Mouse (Mus musculus) hindbrain, embryonic 14.5 days (tissue): Measurements from ENCODE around the gene Gtf2e1. TPM values are rescaled to one million over a fixed set of nuclear protein-coding genes. Genes with fewer than 3 reads are reported as not detected.
A peak's percentile ranks its signal among the peaks of the same experiment; 100 is the strongest.

ENCODE experiments used
- ATAC-seq: fragments of 200-750 bp; cut with Nextera tagmentation; 2 replicates; pipeline ENCODE4 v1.8.0; 2017; ENCODE audit warnings: moderate number of reproducible peaks, mild to moderate bottlenecking, moderate TSS enrichment, moderate library complexity; ENCODE audit not compliant: low FRiP score
- DNase-seq: peaks from one replicate; pipeline ENCODE4 v3.0.0-alpha.2; 2015; ENCODE audit warnings: low spot score
- H3K27ac ChIP-seq: fragments of 300-500 bp; sonication (generic); 2 replicates; pipeline ENCODE4 v1.5.1; 2014; ENCODE audit warnings: mild to moderate bottlenecking, moderate library complexity
- H3K27me3 ChIP-seq: fragments of 300-500 bp; sonication (generic); 2 replicates; pipeline ENCODE4 v1.6.1; 2014; ENCODE audit warnings: mild to moderate bottlenecking, low read length, mixed read lengths; ENCODE audit not compliant: control insufficient read depth, insufficient read depth
- H3K36me3 ChIP-seq: fragments of 300-500 bp; sonication (generic); replicated peaks from 2 replicates; pipeline ENCODE4 v1.6.1; 2014; ENCODE audit not compliant: control insufficient read depth, insufficient read depth
- H3K4me1 ChIP-seq: fragments of 300-500 bp; sonication (generic); replicated peaks from 2 replicates; pipeline ENCODE4 v1.6.1; 2014; ENCODE audit warnings: antibody characterized with exemption, low read length, mixed read lengths; ENCODE audit not compliant: control insufficient read depth, insufficient read depth
- H3K4me2 ChIP-seq: fragments of 300-500 bp; sonication (generic); replicated peaks from 2 replicates; pipeline ENCODE4 v1.6.1; 2014; ENCODE audit warnings: mild to moderate bottlenecking, moderate library complexity
- H3K4me3 ChIP-seq: fragments of 300-500 bp; sonication (generic); replicated peaks from 2 replicates; pipeline ENCODE4 v1.5.1; 2014; ENCODE audit warnings: mild to moderate bottlenecking, low read length
- H3K9ac ChIP-seq: fragments of 300-500 bp; sonication (generic); 2 replicates; pipeline ENCODE4 v1.6.1; 2014
- H3K9me3 ChIP-seq: fragments of 300-500 bp; sonication (generic); 2 replicates; pipeline ENCODE4 v1.6.1; 2016; ENCODE audit warnings: low read length; ENCODE audit not compliant: control insufficient read depth
- WGBS: fragments of 180-500 bp; shearing (Covaris S2); extraction: QIAGEN DNeasy Blood & Tissue Kit; methylation state at CpG from one replicate; pipeline ENCODE4 v1.1.7; 2014; 5-methylcytosine and 5-hydroxymethylcytosine counted together
- polyA plus RNA-seq: library from polyadenylated mRNA; unstranded; fragments of >200 nt; fragmentation: Nextera tagmentation; extraction: Ambion mirVana; gene quantifications from 2 replicates; pipeline ENCODE4 v1.2.1, GENCODE M21; 2014

The Gtf2e1 gene
- 29.0 and 33.4 TPM in 2 replicates for polyA plus RNA-seq

DNA sequence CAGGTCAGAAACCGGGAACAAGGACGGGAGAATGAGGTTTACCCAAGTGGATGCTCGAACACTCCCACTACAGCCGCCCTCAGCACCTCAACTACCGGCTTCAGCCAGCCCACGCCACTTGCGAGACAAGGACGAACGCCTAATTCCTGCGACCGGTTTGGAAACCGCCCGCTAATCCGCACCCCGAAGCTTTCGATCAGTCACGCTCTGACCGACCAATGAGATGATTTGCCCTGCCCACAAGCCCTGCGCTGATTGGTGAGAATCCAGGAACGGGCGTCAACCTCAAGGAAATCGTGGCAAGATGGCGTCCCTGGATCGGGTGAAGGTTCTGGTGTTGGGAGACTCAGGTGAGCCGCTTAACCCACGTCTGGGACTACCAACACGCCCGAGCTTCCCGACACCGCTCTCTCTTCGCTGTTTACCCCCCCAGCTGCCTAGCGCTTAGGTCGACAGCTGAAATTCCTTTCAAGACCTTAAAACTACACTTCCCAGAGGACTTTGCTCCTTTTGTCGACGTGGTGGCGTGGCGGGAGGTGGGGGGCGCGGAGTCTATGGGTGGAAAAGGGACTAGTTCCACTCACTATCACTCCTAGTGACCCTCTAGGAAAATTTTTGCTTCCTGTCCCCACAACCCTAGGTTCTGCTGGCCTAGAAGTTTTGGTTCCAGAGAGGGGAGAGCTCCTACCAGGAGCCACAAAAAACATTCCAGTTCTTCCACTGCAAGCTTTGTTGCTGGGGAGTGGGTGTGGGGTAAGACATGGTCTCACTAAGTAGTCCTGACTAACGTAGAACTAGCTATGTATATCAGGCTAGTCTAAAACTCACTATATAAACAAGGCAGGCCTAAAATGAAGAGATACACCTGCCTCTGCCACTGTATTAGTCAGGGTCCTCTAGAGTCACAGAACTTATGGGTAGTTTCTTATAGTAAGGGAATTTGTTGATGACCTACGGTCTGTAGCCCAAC, at the start of gene Gtf2e1, which contains the start of gene Rabl3:
TSS of gene Gtf2e1 (minus strand) at position 179 of the 970 bp plus-strand sequence.
TSS of gene Rabl3 (plus strand) at position 275 of the 970 bp plus-strand sequence.
- Histone ChIP-seq H3K4me3 (peak within 1 kb of the TSS; percentile 91), H3K4me1 (peaks cover 17% of the 10 kb centered on the region), H3K9ac (peak within 1 kb of the TSS; percentile 94), H3K27me3 (no peaks in the 10 kb centered on the region), H3K27ac (peak within 1 kb of the TSS; percentile 93), H3K9me3 (no peaks in the 10 kb centered on the region), H3K36me3 (peaks cover 12% of the 10 kb centered on the region), H3K4me2 (peak within 1 kb of the TSS; percentile 82)
- peak; percentile 99 for DNase-seq
- WGBS, result 2% methylated on average over 41 of the region's 41 CpGs
- peak; percentile 99 for ATAC-seq

DNA sequence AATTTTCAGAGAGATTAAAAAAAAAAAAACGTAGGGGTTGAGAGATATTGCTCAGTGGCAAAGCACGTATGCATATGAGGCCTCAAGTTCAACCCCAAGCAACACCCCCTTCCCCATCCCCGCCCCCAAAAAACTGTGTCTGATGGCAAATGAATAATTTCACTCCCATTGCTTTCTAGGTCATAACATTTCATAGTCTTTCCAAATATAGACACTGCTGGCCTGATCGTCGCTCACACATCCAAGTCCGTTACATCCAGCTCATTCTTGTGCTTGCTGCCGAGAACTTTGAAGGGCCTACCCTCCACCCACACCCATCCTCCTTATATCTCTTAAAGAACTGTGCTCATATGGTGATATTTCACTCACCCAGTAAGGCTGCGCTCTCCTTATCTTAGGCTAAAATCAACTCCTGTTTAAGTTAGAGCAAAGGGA, 45.6 kb upstream of the Gtf2e1 start:
- no peaks in the 10 kb centered on the region for H3K9me3 ChIP-seq
- 0 out of 2 replicates have a peak, but pooled peaks have one; percentile 23 for ATAC-seq
- no peak overlapping the region for H3K4me3 ChIP-seq
- H3K4me1 ChIP-seq, result peaks cover 18% of the 10 kb centered on the region
- H3K36me3 ChIP-seq, result no peaks in the 10 kb centered on the region
- H3K4me2 ChIP-seq, result peak overlapping the region; percentile 51; the same call in 1 of the 2 replicates
- H3K27me3 ChIP-seq, result no peaks in the 10 kb centered on the region
- H3K27ac ChIP-seq, result peak overlapping the region; percentile 92
- DNase-seq, result no peak
- WGBS, result 35% methylated on average over 8 of the region's 8 CpGs
- no peak overlapping the region for H3K9ac ChIP-seq

DNA sequence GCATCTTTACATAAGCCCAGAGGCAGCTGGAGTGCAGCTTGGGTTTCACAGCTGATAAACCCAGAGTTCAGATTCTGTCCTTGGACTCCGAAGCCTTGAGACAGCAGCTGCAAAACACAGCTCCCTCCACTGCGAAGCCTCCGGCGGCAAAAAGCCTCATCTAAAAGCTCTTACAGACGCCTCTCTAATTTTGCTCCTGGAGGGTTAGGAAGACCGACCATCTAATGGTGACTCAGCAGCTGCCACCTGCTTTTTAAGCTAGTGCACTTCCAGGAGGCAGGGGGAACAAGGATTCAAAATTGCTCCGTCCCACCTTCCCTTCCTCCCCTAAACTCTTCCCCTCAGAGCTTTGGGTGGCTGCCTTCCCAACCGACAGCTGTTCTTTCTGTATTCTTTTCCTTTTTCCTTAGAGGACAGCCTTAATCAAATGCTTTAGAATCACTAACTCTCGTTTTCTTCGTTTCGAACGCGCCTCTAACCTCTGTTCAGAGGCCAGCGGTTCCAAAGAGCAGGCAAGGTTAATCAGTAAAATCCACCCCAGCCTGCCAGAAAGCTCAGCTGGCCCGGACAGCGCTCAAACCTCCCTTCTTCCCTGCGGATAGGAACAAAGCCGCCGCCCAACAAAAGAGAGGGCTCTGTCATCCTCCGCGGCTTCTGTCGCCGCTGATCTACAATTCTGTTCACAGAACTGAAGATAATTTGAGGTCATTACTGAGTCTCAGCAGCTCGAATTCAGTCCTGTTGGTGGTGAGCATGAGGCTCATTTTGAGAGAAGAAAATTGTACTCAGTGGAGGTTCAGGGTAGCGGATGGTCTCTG, 44.8 kb upstream of the Gtf2e1 start:
- Histone ChIP-seq H3K4me3 (peak overlapping the region; percentile 18), H3K27me3 (no peaks in the 10 kb centered on the region), H3K4me2 (peak overlapping the region; percentile 51), H3K27ac (peak overlapping the region; percentile 92), H3K9ac (peak overlapping the region; percentile 59), H3K4me1 (peaks cover 18% of the 10 kb centered on the region), H3K36me3 (no peaks in the 10 kb centered on the region), H3K9me3 (no peaks in the 10 kb centered on the region)
- DNase-seq (peak; percentile 66), ATAC-seq (peak; percentile 83)
- WGBS, result 1% methylated on average over 25 of the region's 25 CpGs

DNA sequence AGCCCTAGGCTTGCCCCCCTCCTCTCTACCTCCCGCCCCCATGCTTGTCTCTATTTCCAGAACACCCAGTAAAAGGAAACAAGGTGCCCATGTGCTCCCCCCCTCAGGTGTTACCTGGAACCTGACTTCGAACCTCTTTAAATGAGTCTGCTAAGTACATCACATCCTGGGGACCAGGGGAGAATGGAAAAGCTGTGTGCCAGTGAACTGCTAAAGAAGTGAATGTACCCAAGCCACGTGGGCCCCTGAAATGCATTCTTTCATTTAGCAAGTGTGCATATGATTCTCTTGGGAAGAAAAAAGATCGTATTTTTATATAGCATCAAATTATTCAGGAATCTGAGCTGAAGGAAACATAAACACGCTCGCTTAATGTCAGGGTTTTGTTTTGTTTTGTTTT, 44.2 kb upstream of the Gtf2e1 start:
- DNase-seq (no peak), ATAC-seq (no peak)
- Histone ChIP-seq H3K9me3 (no peaks in the 10 kb centered on the region), H3K4me2 (peak overlapping the region; percentile 51), H3K36me3 (no peaks in the 10 kb centered on the region), H3K4me1 (peaks cover 18% of the 10 kb centered on the region), H3K27me3 (no peaks in the 10 kb centered on the region), H3K27ac (peak overlapping the region; percentile 92), H3K4me3 (no peak overlapping the region), H3K9ac (peak overlapping the region; percentile 59)
- 23% methylated on average over 6 of the region's 6 CpGs for WGBS

DNA sequence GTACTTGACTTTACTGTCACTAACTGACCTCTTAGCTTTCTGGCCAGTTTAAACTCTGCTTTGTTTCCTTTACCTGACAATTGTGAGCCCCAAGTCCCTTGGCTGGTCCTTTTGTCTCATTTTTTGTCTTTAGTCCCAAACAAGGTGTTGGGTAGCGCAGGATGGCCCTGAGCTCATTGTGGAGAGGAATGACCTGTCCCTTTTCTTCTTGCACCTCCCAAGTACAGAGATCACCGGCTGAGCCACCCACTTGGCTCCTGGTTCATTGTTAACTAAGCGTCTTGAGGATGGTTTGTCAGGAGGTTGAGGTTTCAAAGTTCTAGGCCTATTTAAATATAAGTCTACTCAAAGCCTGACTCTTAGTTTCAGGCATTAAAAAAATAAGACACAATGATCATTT, 43.7 kb upstream of the Gtf2e1 start:
- Histone ChIP-seq H3K36me3 (no peaks in the 10 kb centered on the region), H3K27me3 (no peaks in the 10 kb centered on the region), H3K9ac (no peak overlapping the region), H3K4me2 (no peak overlapping the region), H3K4me3 (no peak overlapping the region), H3K27ac (peak overlapping the region; percentile 92), H3K9me3 (no peaks in the 10 kb centered on the region), H3K4me1 (peaks cover 18% of the 10 kb centered on the region)
- DNase-seq (no peak), ATAC-seq (no peak)
- 63% methylated on average over 3 of the region's 3 CpGs for WGBS

DNA sequence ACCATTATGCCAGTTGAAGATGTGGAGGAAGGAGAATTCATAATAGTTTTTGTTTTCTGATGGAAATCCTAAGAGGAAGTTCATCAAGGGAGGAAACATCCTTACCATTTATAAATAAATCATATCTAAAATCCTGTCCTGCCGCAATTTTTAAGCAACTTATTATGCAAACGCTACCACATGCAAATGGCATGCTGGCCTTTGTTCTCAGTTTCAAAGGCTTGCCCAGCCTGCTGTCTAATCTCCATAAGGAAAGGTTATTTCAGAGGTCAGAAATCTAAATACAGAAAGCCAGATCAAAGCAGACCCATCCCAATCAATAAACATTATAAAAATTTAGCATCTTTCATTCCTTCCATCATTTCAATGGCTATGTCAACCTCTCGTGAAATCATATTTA, 42.3 kb upstream of the Gtf2e1 start:
- no peak overlapping the region for H3K4me2 ChIP-seq
- H3K4me3 ChIP-seq, result no peak overlapping the region
- no peak overlapping the region for H3K9ac ChIP-seq
- peaks cover 18% of the 10 kb centered on the region for H3K4me1 ChIP-seq
- 21% methylated on average over 3 of the region's 3 CpGs for WGBS
- no peak for DNase-seq
- ATAC-seq, result no peak
- H3K9me3 ChIP-seq, result no peaks in the 10 kb centered on the region
- H3K27ac ChIP-seq, result no peak overlapping the region
- no peaks in the 10 kb centered on the region for H3K27me3 ChIP-seq
- no peaks in the 10 kb centered on the region for H3K36me3 ChIP-seq

DNA sequence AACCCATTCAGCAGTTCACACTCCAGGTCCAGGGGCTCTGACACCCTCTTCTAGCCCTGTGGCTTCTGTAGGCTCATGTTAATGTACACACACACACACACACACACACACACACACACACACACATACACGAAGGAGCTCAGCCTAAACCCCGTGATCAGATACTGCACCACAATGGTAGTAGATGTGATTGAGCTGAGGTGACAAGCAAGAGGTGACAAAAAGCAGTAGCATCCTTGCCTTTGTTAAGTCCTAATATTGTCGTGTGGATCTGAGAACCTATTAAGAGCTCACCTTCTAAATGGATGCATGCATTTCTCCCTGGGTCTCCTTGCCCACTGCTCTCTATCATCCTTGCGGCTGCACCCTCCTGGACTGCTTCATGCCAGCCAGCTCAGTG, 41.1 kb upstream of the Gtf2e1 start:
- Histone ChIP-seq H3K9ac (no peak overlapping the region), H3K27ac (no peak overlapping the region), H3K9me3 (no peaks in the 10 kb centered on the region), H3K4me3 (no peak overlapping the region), H3K4me2 (no peak overlapping the region), H3K4me1 (peaks cover 18% of the 10 kb centered on the region), H3K27me3 (no peaks in the 10 kb centered on the region), H3K36me3 (no peaks in the 10 kb centered on the region)
- WGBS, result 96% methylated on average over 4 of the region's 4 CpGs
- ATAC-seq, result no peak
- DNase-seq, result no peak

DNA sequence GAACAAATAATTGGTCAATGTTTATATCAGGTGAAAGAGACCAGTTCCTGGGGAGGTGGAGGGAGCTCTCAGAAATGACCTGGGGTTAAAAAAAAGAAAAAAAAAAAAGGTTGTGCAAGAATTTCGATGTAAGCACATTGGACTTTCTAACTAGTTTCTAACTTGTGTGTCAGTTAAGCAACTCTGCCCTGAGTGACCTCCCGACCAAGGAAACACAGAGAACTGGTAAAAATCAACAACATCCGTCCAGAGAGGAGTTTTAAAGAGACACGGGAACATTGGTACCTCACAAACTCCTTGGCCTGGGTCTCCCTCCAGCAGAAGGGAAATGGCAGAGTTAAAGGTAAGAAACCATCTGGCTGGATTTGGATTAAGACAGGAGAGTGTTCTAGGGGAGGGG, 40.4 kb upstream of the Gtf2e1 start, which contains the start of gene Hgd:
TSS of gene Hgd (plus strand) at position 160 of the 400 bp plus-strand sequence.
- Histone ChIP-seq H3K27me3 (no peaks in the 10 kb centered on the region), H3K9ac (no peak within 1 kb of the TSS), H3K9me3 (no peaks in the 10 kb centered on the region), H3K36me3 (no peaks in the 10 kb centered on the region), H3K4me3 (no peak within 1 kb of the TSS), H3K4me2 (no peak within 1 kb of the TSS), H3K27ac (no peak within 1 kb of the TSS), H3K4me1 (peaks cover 13% of the 10 kb centered on the region)
- ATAC-seq, result no peak
- no peak for DNase-seq
- 72% methylated on average over 4 of the region's 4 CpGs for WGBS

DNA sequence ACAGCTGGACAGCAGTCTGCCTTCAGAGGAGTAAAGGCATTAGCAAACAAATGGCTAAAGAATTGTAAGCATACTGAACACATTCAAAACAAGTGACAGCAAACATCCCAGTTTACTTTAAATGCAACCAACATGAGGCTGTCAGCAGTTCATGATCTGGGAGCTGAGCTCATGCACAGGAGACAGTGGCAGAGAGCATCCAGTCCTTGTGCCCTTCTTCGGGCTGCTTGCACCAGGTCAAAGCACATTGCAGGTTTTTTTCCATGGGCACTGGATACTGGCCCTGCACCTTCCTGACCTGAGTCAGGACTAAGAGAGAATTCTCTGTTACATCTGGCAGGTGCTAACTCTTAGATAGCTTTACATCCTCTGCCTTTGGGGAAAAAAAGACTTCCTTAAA, 40.0 kb upstream of the Gtf2e1 start:
- ATAC-seq (no peak), DNase-seq (no peak)
- Histone ChIP-seq H3K27me3 (no peaks in the 10 kb centered on the region), H3K9me3 (no peaks in the 10 kb centered on the region), H3K9ac (no peak overlapping the region), H3K27ac (no peak overlapping the region), H3K4me2 (no peak overlapping the region), H3K4me3 (no peak overlapping the region), H3K4me1 (peaks cover 10% of the 10 kb centered on the region), H3K36me3 (no peaks in the 10 kb centered on the region)
- 85% methylated on average over 1 of the region's 1 CpGs for WGBS
